Mouse (Mus musculus) macrophage (primary cell): ENCODE measurements around the gene Lrrc73. TPM values are rescaled to one million over a fixed set of nuclear protein-coding genes. Genes with fewer than 3 reads are reported as not detected.

ENCODE experiments used
- H3K27ac ChIP-seq: fragments of 350-480 bp; formaldehyde crosslinking; 2 replicates; pipeline ENCODE4 v1.9.0; 2021
- H3K36me3 ChIP-seq: fragments of 350-480 bp; formaldehyde crosslinking; 2 replicates; pipeline ENCODE4 v1.9.0; 2021; ENCODE audit errors: inconsistent target
- H3K4me3 ChIP-seq: fragments of 350-480 bp; formaldehyde crosslinking; 2 replicates; pipeline ENCODE4 v1.9.0; 2021; ENCODE audit errors: inconsistent target
- H3K79me2 ChIP-seq: fragments of 350-480 bp; formaldehyde crosslinking; 2 replicates; pipeline ENCODE4 v1.9.0; 2021; ENCODE audit errors: inconsistent target
- WGBS: methylation state at CpG from one replicate; pipeline ENCODE4 v1.1.7; 2026; ENCODE audit warnings: inconsistent platforms; ENCODE audit not compliant: missing documents; 5-methylcytosine and 5-hydroxymethylcytosine counted together
- polyA plus RNA-seq: library from polyadenylated mRNA; stranded (reverse); fragments of 250-400 nt; gene quantifications from 3 replicates; pipeline ENCODE4 v1.2.4, GENCODE M21; 2018; ENCODE audit warnings: inconsistent platforms
- total RNA-seq, 78 experiments: library from RNA; depleted of rRNA; stranded (reverse); fragments of 250-400 nt; gene quantifications; 1 replicate in 9 of 78; 2 replicates in 24 of 78; 3 replicates in 43 of 78; 4 replicates in 2 of 78; pipeline ENCODE4 v1.2.4; 2018; ENCODE audit warnings: inconsistent platforms in 56 of 78

The Lrrc73 gene
- total RNA-seq (2018; cell fraction: chromatin; rRNA removed), result under 1 TPM in 14 of 26 experiments, not detected in 12; 0.33 to 0.98 (median 0.62) TPM
- total RNA-seq (2018; cell fraction: cytosol; rRNA removed), result under 1 TPM in 19 of 26 experiments, not detected in 7; 0.05 to 0.34 (median 0.15) TPM
- 1 to 10 TPM in 1 of 26 experiments, under 1 TPM in 10, not detected in 15; 0.22 to 1.3 (median 0.36) TPM for total RNA-seq (2018; cell fraction: nucleus; rRNA removed)
- polyA plus RNA-seq, result 0.20 to 0.32 TPM in 2 of 3 replicates, not detected in the other

GRCm38 (mm10) chr17:46253452-46254084 lies at the start of gene Lrrc73:
TSS of gene Lrrc73 (plus strand) at chr17:46253531.
- Histone ChIP-seq H3K27ac (no peak within 1 kb of the TSS), H3K36me3 (peaks cover 31% of the 10 kb centered on the region; the same call in 1 of the 2 replicates), H3K79me2 (peaks cover 19% of the 10 kb centered on the region), H3K4me3 (peak within 1 kb of the TSS; percentile 7; the same call in 1 of the 2 replicates)
- WGBS, result 2% methylated on average over 42 of the region's 48 CpGs

GRCm38 (mm10) chr17:46206676-46207075 lies 46.7 kb upstream of the Lrrc73 start:
- Histone ChIP-seq H3K4me3 (no peak overlapping the region), H3K36me3 (peaks cover 47% of the 10 kb centered on the region), H3K27ac (no peak overlapping the region), H3K79me2 (peaks cover 34% of the 10 kb centered on the region)

GRCm38 (mm10) chr17:46210550-46210949 lies 42.8 kb upstream of the Lrrc73 start:
- Histone ChIP-seq H3K27ac (no peak overlapping the region), H3K4me3 (no peak overlapping the region), H3K36me3 (peaks cover 74% of the 10 kb centered on the region), H3K79me2 (no peaks in the 10 kb centered on the region)
- WGBS, result 94% methylated on average over 3 of the region's 3 CpGs

GRCm38 (mm10) chr17:46221601-46222000 lies 31.7 kb upstream of the Lrrc73 start:
- Histone ChIP-seq H3K4me3 (no peak overlapping the region), H3K36me3 (peaks cover 84% of the 10 kb centered on the region), H3K79me2 (no peaks in the 10 kb centered on the region), H3K27ac (no peak overlapping the region)
- WGBS, result 94% methylated on average over 3 of the region's 3 CpGs

- Histone ChIP-seq H3K36me3 (peaks cover 85% of the 10 kb centered on the region), H3K79me2 (no peaks in the 10 kb centered on the region), H3K4me3 (no peak overlapping the region), H3K27ac (no peak overlapping the region)
- 95% methylated on average over 7 of the region's 7 CpGs for WGBS
Observed at GRCm38 (mm10) chr17:46227576-46227975, 25.8 kb upstream of the Lrrc73 start.

GRCm38 (mm10) chr17:46236067-46236466 lies 17.3 kb upstream of the Lrrc73 start:
- WGBS, result 100% methylated on average over 1 of the region's 1 CpGs
- peaks cover 54% of the 10 kb centered on the region for H3K36me3 ChIP-seq

GRCm38 (mm10) chr17:46237079-46237478 lies 16.3 kb upstream of the Lrrc73 start:
- H3K79me2 ChIP-seq, result no peaks in the 10 kb centered on the region
- 96% methylated on average over 6 of the region's 6 CpGs for WGBS
- H3K27ac ChIP-seq, result no peak overlapping the region
- no peak overlapping the region for H3K4me3 ChIP-seq
- peaks cover 56% of the 10 kb centered on the region for H3K36me3 ChIP-seq

More at GRCm38 (mm10) chr17:46236067-46236466, 17.3 kb upstream of the Lrrc73 start:
- no peaks in the 10 kb centered on the region for H3K79me2 ChIP-seq
- H3K27ac ChIP-seq, result no peak overlapping the region
- H3K4me3 ChIP-seq, result no peak overlapping the region

- Histone ChIP-seq H3K4me3 (no peak overlapping the region), H3K27ac (no peak overlapping the region), H3K79me2 (no peaks in the 10 kb centered on the region), H3K36me3 (peaks cover 60% of the 10 kb centered on the region)
- WGBS, result 84% methylated on average over 4 of the region's 5 CpGs
Observed at GRCm38 (mm10) chr17:46237480-46237879, 15.9 kb upstream of the Lrrc73 start.

- no peak overlapping the region for H3K27ac ChIP-seq
- H3K4me3 ChIP-seq, result no peak overlapping the region
- H3K79me2 ChIP-seq, result no peaks in the 10 kb centered on the region
- WGBS, result 96% methylated on average over 15 of the region's 15 CpGs
- peaks cover 71% of the 10 kb centered on the region for H3K36me3 ChIP-seq
Observed at GRCm38 (mm10) chr17:46239516-46240114, 13.7 kb upstream of the Lrrc73 start.

GRCm38 (mm10) chr17:46241471-46241870 lies 11.9 kb upstream of the Lrrc73 start:
- Histone ChIP-seq H3K27ac (no peak overlapping the region), H3K36me3 (peaks cover 79% of the 10 kb centered on the region), H3K4me3 (no peak overlapping the region), H3K79me2 (peaks cover 2% of the 10 kb centered on the region)
- 90% methylated on average over 11 of the region's 11 CpGs for WGBS

- WGBS, result 98% methylated on average over 13 of the region's 13 CpGs
- H3K36me3 ChIP-seq, result peaks cover 71% of the 10 kb centered on the region
- H3K4me3 ChIP-seq, result no peak overlapping the region
Observed at GRCm38 (mm10) chr17:46242274-46242673, 11.1 kb upstream of the Lrrc73 start.

GRCm38 (mm10) chr17:46242993-46243392 lies 10.3 kb upstream of the Lrrc73 start:
- H3K27ac ChIP-seq, result no peak overlapping the region
- peaks cover 15% of the 10 kb centered on the region for H3K79me2 ChIP-seq
- 98% methylated on average over 4 of the region's 4 CpGs for WGBS
- peaks cover 66% of the 10 kb centered on the region for H3K36me3 ChIP-seq
- H3K4me3 ChIP-seq, result no peak overlapping the region

More at GRCm38 (mm10) chr17:46242274-46242673, 11.1 kb upstream of the Lrrc73 start:
- Histone ChIP-seq H3K27ac (no peak overlapping the region), H3K79me2 (peaks cover 10% of the 10 kb centered on the region)

GRCm38 (mm10) chr17:46243624-46244023 lies 9.7 kb upstream of the Lrrc73 start:
- WGBS, result 95% methylated on average over 2 of the region's 2 CpGs

GRCm38 (mm10) chr17:46244579-46244978 lies 8.8 kb upstream of the Lrrc73 start:
- Histone ChIP-seq H3K79me2 (peaks cover 30% of the 10 kb centered on the region), H3K4me3 (no peak overlapping the region), H3K27ac (no peak overlapping the region), H3K36me3 (peaks cover 58% of the 10 kb centered on the region)
- WGBS, result 82% methylated on average over 8 of the region's 10 CpGs

More at GRCm38 (mm10) chr17:46243624-46244023, 9.7 kb upstream of the Lrrc73 start:
- peaks cover 66% of the 10 kb centered on the region for H3K36me3 ChIP-seq
- H3K27ac ChIP-seq, result no peak overlapping the region
- peaks cover 20% of the 10 kb centered on the region for H3K79me2 ChIP-seq
- H3K4me3 ChIP-seq, result no peak overlapping the region
